Mouse (Mus musculus) neutrophil, adult 5-6 weeks (primary cell): ENCODE data around the gene Plcg1. TPM values are rescaled to one million over a fixed set of nuclear protein-coding genes. Genes with fewer than 3 reads are reported as not detected.

ENCODE experiments used
- ATAC-seq: fragments of 151-379, 151-347 bp; 2 replicates; pipeline ENCODE4 v1.8.0; 2017; ENCODE audit warnings: mild to moderate bottlenecking, moderate TSS enrichment; ENCODE audit not compliant: insufficient number of reproducible peaks, poor library complexity, low FRiP score, severe bottlenecking; ENCODE audit errors: extremely low read depth
- total RNA-seq: library from RNA; stranded (forward); fragments of 200-1000 nt; gene quantifications from 2 replicates; pipeline ENCODE4 v1.2.3, GENCODE M21; 2017

Plcg1 gene
- 58.1 and 67.6 TPM in 2 replicates for total RNA-seq

DNA sequence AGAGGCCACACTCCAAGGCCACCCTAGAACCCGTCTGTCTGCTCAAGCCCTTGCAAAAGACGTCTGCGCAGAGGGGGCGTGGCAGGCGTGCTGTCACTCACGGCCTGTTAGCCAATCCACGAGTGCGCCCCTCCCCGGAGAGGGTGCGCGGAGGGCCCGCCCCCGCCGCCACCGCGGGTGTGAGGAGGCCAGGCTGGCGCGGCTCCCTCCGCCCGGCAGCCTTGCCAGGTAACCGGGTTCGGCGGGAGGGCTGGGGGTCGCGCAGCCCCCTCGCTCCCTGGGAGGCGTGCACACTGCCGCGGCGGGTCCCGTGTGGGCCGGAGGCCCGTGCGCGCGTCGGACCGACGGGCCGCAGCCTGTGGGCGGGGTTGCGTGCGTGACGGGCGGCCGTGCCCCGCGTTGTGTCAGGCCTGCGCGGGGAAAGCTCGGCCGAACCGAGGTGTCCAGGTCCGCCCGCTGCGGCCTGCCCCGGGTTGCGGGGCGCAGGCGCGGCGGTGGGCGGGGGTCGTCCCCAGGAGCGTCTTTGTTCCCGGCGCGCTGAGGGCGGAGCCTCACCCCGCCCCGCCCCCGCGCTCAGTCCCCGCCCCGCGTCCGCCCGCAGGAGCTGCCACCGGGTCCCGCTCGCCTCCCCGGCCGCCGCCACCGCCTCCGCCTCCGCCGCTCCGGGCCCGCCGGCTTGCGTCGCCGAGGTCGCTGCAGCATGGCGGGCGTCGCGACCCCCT lies at the start of gene Plcg1:
Plcg1 (plus strand) TSS at position 184 of the 722 bp plus-strand sequence.
- ATAC-seq = peak; percentile 78

DNA sequence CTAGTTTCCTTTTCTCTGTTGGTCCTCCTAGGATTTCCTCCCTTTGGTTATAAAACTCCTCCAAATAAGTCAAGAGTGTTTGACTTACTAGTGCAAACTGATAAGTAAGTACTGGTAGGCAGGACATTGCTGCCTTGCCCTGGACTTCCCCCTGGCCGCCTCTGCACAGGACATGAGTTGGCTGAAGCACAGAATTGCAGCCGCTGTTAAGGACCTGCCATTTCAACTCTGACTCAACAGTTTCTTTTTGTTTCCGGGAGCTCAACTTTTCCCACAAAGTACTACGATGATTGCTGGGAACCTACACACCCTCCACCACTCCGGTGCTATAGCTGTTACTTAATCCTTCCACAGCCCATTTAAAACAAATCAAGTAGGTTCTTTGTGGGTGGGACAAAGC lies 30.8 kb upstream of the Plcg1 start:
- no peak for ATAC-seq

DNA sequence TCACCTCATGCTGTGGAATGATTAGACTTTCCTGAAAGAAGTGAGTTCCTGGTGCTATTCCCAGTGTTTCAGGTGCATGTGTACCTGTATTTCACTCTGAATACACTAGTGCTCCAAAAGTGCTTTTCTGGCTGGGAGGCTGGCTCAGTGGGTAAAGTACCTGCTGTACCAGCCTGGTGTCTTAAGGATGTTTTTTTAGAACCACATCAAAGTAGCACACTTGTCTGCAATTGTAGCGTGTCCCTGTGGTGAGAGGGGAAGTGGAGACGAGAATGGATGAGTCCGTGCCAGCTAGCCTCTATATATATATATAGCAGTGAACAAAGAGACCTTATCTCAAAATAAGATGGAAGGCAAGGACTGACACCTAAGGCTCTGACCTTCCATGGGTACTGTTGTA lies 29.5 kb upstream of the Plcg1 start:
- no peak for ATAC-seq

GRCm38 (mm10) chr2:160702824-160703223 lies 28.3 kb upstream of the Plcg1 start:
- ATAC-seq = no peak

DNA sequence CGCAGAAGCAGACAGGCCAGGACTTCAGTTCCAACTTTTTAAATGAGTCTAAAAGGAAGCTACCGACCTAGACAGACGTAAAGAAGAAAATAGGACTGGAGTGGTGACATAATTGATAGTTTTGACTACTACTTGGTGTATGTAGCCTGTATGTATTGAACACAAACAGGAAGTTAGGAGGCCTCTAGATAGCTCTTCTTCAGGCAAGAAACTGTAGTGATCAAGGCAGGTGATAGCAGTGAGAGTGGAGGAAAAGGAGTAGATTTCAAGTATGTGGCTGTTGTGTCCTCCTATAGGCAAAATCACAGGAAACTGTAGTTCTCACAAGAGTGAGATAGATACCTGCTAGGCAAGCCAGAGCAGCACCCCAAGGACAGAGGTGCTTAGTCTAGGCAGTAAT lies 23.4 kb upstream of the Plcg1 start:
- no peak for ATAC-seq

GRCm38 (mm10) chr2:160715463-160716030 lies 15.6 kb upstream of the Plcg1 start:
- no peak for ATAC-seq

DNA sequence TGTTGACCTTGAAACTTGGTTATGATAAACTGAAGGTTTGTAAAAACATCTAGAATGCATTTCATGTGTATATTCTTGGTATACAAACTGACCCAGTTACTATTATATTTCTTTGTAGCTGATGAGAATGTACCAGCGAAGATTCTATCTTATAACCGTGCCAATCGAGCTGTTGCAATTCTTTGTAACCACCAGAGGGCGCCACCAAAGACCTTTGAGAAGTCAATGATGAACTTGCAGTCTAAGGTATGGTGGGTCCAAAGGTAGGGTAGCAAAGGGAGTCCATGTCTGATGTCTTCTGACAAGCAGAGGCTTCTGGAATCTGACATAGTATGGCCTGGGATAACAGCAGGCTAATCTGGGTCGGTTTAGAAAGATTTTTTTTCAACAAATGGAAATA lies 13.8 kb upstream of the Plcg1 start:
- peak; percentile 58; the same call in 1 of the 2 replicates for ATAC-seq

- ATAC-seq = no peak
These were observed 12.3 kb upstream of the Plcg1 start for GRCm38 (mm10) chr2:160718811-160719210.

DNA sequence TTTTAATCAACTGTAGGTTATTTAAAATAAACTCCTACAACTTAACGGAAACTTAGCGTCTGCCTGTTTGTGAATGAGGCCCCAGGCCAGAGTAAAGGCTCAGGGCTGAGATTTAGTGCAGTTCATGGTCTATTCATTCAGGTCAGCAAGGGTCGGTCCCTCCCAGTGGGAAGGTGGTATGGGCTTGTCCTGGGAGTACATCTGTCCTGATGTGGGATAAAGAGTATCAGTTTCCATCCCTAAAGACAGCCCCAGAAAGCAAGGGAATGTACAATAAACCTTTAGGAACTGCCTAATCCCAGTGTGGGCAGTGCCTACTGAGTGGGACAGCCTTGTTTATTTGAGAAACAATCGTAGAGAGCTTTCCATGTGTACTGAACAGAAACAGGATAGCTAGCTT lies 8.4 kb upstream of the Plcg1 start:
- ATAC-seq = no peak

GRCm38 (mm10) chr2:160723613-160724375 lies 7.3 kb upstream of the Plcg1 start:
- no peak for ATAC-seq

DNA sequence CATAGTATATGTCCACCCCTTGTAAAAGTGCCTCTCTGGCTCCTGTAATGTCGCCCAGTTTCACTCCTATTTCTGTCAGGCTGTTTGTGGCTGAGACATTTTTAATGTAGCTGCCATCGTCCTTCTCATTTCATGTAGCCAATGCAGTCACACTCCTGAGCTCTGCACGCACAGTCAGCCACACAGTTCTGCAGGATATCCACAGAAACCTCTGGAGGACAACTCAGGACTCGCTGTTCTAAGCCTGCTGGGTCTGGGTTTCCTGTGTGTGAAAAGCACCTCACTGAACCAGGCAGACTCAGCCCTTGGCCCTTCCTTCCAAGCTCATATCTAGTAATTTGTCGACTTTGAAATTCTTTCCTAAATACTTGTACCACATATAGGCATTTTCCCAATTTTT lies 6.6 kb upstream of the Plcg1 start:
- ATAC-seq = no peak

- ATAC-seq = no peak
These were observed 4.9 kb upstream of the Plcg1 start for GRCm38 (mm10) chr2:160725877-160726864.

GRCm38 (mm10) chr2:160728972-160729371 lies 2.1 kb upstream of the Plcg1 start:
- ATAC-seq = no peak

DNA sequence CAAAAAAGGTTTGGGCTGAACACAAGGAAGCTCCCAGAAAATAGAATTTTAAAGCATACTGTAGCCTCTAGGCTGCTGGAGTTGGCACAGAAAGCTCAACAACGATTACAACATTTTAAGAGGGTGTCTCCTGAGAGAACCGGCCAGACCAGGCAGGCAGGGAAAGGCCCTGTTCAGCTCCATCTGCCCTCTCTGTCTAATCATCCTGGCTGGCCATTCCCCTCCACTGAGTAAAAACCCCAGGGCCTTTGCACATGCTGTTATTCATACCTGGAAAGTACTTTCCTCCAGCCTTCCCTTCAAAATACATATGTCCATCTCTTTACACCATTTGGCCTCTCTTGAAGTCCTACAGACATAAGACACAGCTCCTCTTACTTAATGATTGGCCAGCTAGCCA lies 1.7 kb upstream of the Plcg1 start:
- ATAC-seq = no peak

- no peak for ATAC-seq
These were observed 976 bp upstream of the Plcg1 start for GRCm38 (mm10) chr2:160729851-160730796.

DNA sequence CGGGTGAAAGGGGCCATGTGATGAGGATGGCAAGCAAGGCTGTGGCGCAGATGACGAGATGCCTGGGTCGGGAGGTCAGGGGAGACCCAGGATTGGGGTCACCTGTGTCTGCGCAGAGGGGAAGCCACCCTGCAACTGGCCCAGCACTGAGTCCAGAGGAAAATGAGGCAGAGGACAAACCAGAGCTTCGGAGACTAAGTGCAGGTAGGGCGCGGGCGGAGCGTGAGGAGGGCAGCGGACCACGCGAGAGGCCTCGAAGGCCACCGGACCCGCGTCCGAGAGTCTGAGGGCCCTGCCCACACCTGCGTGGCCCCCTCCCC lies 343 bp upstream of the Plcg1 start:
- no peak for ATAC-seq

- no peak for ATAC-seq
These were observed 750 bp downstream of the Plcg1 start for GRCm38 (mm10) chr2:160731839-160732261.

DNA sequence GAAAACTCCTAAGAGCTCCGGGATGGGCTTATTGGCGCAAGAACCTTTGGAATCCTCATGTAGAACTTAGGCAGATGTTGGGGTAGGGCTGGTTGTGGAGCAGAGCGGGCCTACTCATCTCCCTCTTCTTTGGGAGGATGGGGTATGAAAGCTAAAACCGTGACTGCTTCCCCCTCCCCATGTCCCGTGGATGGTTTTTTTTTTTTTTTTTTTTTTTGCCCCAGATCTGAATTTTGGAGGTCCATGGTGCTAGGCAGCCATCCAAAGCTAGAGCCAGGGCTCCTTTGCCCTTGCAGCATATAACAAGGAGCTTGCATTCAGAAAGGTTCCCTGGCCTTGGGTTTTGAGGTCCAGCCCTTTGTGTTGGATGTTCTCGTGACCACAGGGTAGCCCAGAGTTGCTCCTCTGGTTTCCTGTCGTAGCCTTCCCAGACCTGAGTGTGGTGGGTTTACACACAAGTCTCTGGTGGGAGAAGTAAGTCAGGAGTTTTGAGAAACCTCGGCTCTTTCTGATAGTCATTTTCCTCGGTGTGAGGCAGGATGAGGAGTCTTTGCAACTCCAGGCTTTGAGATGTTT lies 1.4 kb downstream of the Plcg1 start:
- ATAC-seq = no peak
